Mouse (Mus musculus) limb, embryonic 12.5 days (tissue): ENCODE measurements around the gene Pla2g2e. TPM values are rescaled to one million over a fixed set of nuclear protein-coding genes. Genes with fewer than 3 reads are reported as not detected.
"Not testable (repeated sequence)": the region's sequence is repeated elsewhere in the genome, so short reads cannot be mapped to it uniquely, and the experiment has no call there.

Experiments used
- ATAC-seq: fragments of 200-750 bp; cut with Nextera tagmentation; 2 replicates; pipeline ENCODE4 v1.8.0; 2017; ENCODE audit warnings: low read depth, moderate TSS enrichment; ENCODE audit not compliant: insufficient number of reproducible peaks, insufficient read depth, low FRiP score, low TSS enrichment
- H3K27ac ChIP-seq: fragments of 300-500 bp; sonication (generic); 2 replicates; pipeline ENCODE4 v1.5.1; 2016; ENCODE audit warnings: mild to moderate bottlenecking, moderate library complexity
- H3K27me3 ChIP-seq: fragments of 300-500 bp; sonication (generic); 2 replicates; pipeline ENCODE4 v1.6.1; 2016; ENCODE audit warnings: mild to moderate bottlenecking, moderate library complexity
- H3K36me3 ChIP-seq: fragments of 300-500 bp; sonication (generic); 2 replicates; pipeline ENCODE4 v1.6.1; 2016; ENCODE audit warnings: mild to moderate bottlenecking, moderate library complexity
- H3K4me1 ChIP-seq: fragments of 300-500 bp; sonication (generic); replicated peaks from 2 replicates; pipeline ENCODE4 v1.6.1; 2016
- H3K4me2 ChIP-seq: fragments of 300-500 bp; sonication (generic); 2 replicates; pipeline ENCODE4 v1.6.1; 2016; ENCODE audit warnings: mild to moderate bottlenecking, moderate library complexity
- H3K4me3 ChIP-seq: fragments of 300-500 bp; sonication (generic); replicated peaks from 2 replicates; pipeline ENCODE4 v1.5.1; 2016; ENCODE audit warnings: mild to moderate bottlenecking
- H3K9ac ChIP-seq: fragments of 300-500 bp; sonication (generic); replicated peaks from 2 replicates; pipeline ENCODE4 v1.6.1; 2016; ENCODE audit warnings: mild to moderate bottlenecking, moderate library complexity
- H3K9me3 ChIP-seq: fragments of 300-500 bp; sonication (generic); 2 replicates; pipeline ENCODE4 v1.6.1; 2016; ENCODE audit warnings: mild to moderate bottlenecking, moderate library complexity
- WGBS: fragments of 180-500 bp; shearing (Covaris S2); methylation state at CpG from one replicate; pipeline ENCODE4 v1.1.7; 2016; 5-methylcytosine and 5-hydroxymethylcytosine counted together
- polyA plus RNA-seq: library from polyadenylated mRNA; unstranded; fragments of >200 nt; fragmentation: Nextera tagmentation; extraction: Ambion mirVana; gene quantifications from 2 replicates; pipeline ENCODE4 v1.2.1, GENCODE M21; 2016

Gene Pla2g2e
- polyA plus RNA-seq, 1 experiment from 2014 or later: not detected

DNA sequence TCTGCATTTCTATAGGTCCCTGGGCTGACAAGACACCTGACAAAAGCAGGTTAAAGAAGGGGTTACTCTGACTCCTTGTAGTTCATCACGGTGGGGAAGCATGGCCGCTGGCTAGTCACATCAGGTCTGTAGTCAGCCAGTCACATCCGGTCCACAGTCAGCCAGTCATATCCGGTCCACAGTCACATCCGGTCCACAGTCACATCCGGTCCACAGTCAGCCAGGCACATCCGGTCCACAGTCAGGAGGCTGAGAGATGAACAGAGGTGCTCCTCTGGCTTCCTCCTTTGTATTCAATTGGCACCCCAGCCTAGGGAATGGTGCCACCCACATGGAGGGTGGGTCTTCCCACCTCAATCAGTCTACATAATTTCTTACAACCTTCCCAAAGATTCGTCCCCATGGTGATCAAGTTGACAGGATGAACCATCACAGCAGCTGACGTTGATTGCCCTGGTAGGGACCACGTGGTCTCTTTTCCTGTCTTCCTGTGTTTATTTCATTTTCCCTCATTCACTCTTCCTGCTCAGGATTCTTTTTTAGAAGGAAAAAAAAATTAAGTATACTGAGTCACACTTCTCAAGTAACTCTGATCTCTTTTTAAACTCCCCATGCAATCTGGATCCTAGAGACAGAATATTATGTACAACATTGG lies 14.3 kb upstream of the Pla2g2e start, which contains the start of gene Pla2g5:
TSS of gene Pla2g5 (minus strand) at position 139 of the 655 bp plus-strand sequence.
- WGBS: 78% methylated on average over 10 of the region's 10 CpGs

DNA sequence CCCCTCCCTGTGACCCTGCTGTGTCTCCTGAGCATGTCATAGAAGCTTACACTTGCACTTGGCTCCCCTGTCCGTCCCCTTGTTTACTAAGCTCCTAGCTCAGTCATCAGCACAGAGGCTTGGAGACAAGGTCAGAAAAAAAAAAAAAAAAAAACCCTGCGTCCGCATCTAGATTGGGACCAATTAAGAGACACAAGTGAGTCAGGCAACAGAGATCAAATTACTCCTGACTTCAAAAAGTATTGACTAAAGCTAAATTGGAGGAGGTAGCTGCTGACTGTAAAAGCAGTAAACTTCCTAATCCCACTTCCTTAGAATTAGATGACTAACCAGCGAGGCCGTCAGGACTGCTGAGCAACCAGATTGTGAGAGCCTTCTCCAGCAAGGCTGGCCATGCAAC lies 12.7 kb upstream of the Pla2g2e start:
- Histone ChIP-seq H3K9me3 (no peaks in the 10 kb centered on the region), H3K4me2 (no peak overlapping the region), H3K27ac (no peak overlapping the region), H3K4me3 (no peak overlapping the region), H3K27me3 (peaks cover 3% of the 10 kb centered on the region), H3K9ac (no peak overlapping the region), H3K4me1 (no peaks in the 10 kb centered on the region), H3K36me3 (no peaks in the 10 kb centered on the region)
- no peak for ATAC-seq
- WGBS: 9% methylated on average over 5 of the region's 5 CpGs

More for the DNA sequence above, 14.3 kb upstream of the Pla2g2e start, which contains the start of gene Pla2g5:
- H3K27me3 ChIP-seq: peaks cover 6% of the 10 kb centered on the region
- H3K4me1 ChIP-seq: no peaks in the 10 kb centered on the region; the same call in 1 of the 2 replicates
- H3K9me3 ChIP-seq: no peaks in the 10 kb centered on the region
- no peak within 1 kb of the TSS for H3K4me2 ChIP-seq
- no peak within 1 kb of the TSS for H3K9ac ChIP-seq
- no peaks in the 10 kb centered on the region for H3K36me3 ChIP-seq
- H3K4me3 ChIP-seq: no peak within 1 kb of the TSS
- ATAC-seq: no peak
- H3K27ac ChIP-seq: no peak within 1 kb of the TSS

DNA sequence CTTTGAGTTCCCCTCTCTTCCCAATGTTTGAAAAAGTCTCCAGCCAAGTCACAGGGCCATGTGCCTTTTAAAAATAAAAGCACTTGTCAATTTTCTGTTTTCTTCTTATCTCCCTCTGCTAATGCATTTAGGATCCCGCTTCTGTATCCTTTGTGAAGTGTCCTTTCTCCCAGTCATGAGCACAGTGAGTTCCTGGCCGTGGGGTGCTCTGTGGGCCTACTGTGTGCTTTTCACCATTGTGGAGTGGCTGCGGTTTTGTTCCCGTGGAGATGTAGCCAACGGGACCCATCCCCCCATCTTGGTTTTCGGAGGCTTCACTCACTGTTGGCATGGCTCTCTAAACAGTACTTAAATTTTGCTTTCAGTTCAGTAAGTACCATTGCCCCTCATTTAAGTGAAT lies 11.8 kb upstream of the Pla2g2e start:
- WGBS: 71% methylated on average over 6 of the region's 6 CpGs
- no peak for ATAC-seq
- Histone ChIP-seq H3K9ac (no peak overlapping the region), H3K4me1 (no peaks in the 10 kb centered on the region), H3K4me2 (no peak overlapping the region), H3K27ac (no peak overlapping the region), H3K36me3 (no peaks in the 10 kb centered on the region), H3K27me3 (no peaks in the 10 kb centered on the region; the same call in 1 of the 2 replicates), H3K9me3 (0 out of 2 replicates have a peak, but pooled peaks cover under 1% of the 10 kb centered on the region), H3K4me3 (no peak overlapping the region)

DNA sequence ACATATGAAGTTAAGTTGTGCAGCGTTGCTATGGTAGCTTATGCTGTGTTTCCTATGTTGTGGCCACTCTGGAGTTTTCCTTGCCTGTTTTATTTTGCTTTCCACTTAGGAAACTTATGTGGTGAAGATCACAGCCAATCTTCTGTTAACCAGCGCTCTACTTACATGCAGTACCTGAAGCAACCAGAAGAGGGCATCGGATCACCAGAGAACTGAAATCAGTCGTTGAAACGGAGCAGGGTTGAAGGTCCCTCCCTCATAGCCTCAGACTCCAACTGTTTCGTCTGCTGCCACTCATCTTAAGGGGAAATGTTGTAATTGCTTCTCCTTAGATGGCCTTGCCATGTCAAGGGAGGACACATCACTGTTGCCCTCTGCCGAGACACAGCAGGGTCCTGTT lies 11.3 kb upstream of the Pla2g2e start:
- H3K4me1 ChIP-seq: no peaks in the 10 kb centered on the region
- H3K9me3 ChIP-seq: 0 out of 2 replicates have a peak, but pooled peaks cover 3% of the 10 kb centered on the region
- ATAC-seq: no peak
- 13% methylated on average over 7 of the region's 7 CpGs for WGBS
- H3K27me3 ChIP-seq: no peaks in the 10 kb centered on the region; the same call in 1 of the 2 replicates
- no peak overlapping the region for H3K4me3 ChIP-seq
- H3K9ac ChIP-seq: no peak overlapping the region
- H3K36me3 ChIP-seq: no peaks in the 10 kb centered on the region
- no peak overlapping the region for H3K27ac ChIP-seq
- no peak overlapping the region for H3K4me2 ChIP-seq

DNA sequence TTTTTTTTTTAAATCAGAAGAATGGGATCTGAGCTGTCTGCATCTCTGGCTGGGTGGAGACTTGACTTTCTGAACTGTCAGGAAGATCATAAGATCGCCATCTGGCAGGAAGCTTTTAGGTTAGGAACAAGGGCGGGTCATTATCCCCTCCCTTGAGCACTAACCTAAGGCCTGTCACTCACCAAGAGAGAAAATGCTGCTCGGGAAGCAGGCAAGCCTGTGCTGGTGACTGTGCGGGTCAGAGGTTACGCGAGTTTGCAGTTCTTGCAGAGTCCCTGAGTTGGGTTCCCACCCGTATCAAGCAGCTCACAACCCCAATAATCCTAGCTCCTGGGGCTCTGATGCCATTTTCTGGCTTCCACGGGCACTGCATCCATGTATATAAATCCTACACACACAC lies 9.1 kb upstream of the Pla2g2e start:
- no peak overlapping the region for H3K9ac ChIP-seq
- no peak overlapping the region for H3K4me3 ChIP-seq
- no peaks in the 10 kb centered on the region for H3K4me1 ChIP-seq
- H3K4me2 ChIP-seq: no peak overlapping the region
- H3K9me3 ChIP-seq: 0 out of 2 replicates have a peak, but pooled peaks cover 3% of the 10 kb centered on the region
- no peak for ATAC-seq
- H3K27ac ChIP-seq: no peak overlapping the region
- H3K36me3 ChIP-seq: no peaks in the 10 kb centered on the region
- WGBS: 41% methylated on average over 8 of the region's 8 CpGs
- H3K27me3 ChIP-seq: no peaks in the 10 kb centered on the region; the same call in 1 of the 2 replicates

DNA sequence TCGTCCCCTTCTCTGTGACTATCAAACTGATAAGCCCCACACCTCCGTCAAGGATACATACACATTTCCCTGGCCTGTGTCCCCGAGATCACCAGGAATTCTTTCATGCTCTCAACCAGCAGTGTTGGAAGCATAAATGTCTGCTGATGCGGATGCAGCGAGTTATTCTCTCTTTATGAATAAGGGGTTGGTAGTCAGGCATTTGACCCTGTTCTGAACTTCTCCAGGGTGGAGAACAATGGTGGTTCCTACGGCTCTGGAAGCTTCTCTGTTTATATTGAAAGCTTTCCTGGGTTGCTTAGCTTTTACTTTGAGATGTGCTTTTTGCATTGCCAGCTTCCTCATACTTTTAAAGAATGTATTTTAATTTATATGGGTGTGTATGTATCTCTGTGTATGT lies 3.9 kb upstream of the Pla2g2e start, which contains the start of gene Gm13030:
TSS of gene Gm13030 (minus strand) at position 101 of the 400 bp plus-strand sequence.
- WGBS: 88% methylated on average over 6 of the region's 6 CpGs
- no peak for ATAC-seq

GRCm38 (mm10) chr4:138875275-138875674 lies 2.5 kb upstream of the Pla2g2e start:
- not testable (repeated sequence) for ATAC-seq

More for the DNA sequence above, 3.9 kb upstream of the Pla2g2e start, which contains the start of gene Gm13030:
- Histone ChIP-seq H3K27me3 (no peaks in the 10 kb centered on the region), H3K4me3 (no peak within 1 kb of the TSS), H3K36me3 (no peaks in the 10 kb centered on the region), H3K4me1 (no peaks in the 10 kb centered on the region), H3K4me2 (no peak within 1 kb of the TSS), H3K9me3 (0 out of 2 replicates have a peak, but pooled peaks cover 3% of the 10 kb centered on the region), H3K9ac (no peak within 1 kb of the TSS), H3K27ac (no peak within 1 kb of the TSS)

GRCm38 (mm10) chr4:138875986-138876385 lies 1.8 kb upstream of the Pla2g2e start:
- WGBS: 93% methylated on average over 2 of the region's 2 CpGs
- Histone ChIP-seq H3K9me3 (0 out of 2 replicates have a peak, but pooled peaks cover 3% of the 10 kb centered on the region), H3K4me1 (peaks cover 4% of the 10 kb centered on the region; the same call in 1 of the 2 replicates), H3K27me3 (no peaks in the 10 kb centered on the region; the same call in 1 of the 2 replicates), H3K4me3 (no peak overlapping the region), H3K36me3 (no peaks in the 10 kb centered on the region), H3K9ac (no peak overlapping the region), H3K4me2 (no peak overlapping the region), H3K27ac (no peak overlapping the region)
- no peak for ATAC-seq

More at GRCm38 (mm10) chr4:138875275-138875674, 2.5 kb upstream of the Pla2g2e start:
- H3K9me3 ChIP-seq, H3K4me3 ChIP-seq, H3K4me1 ChIP-seq, H3K36me3 ChIP-seq, H3K27ac ChIP-seq, H3K9ac ChIP-seq, H3K4me2 ChIP-seq, H3K27me3 ChIP-seq: not testable (repeated sequence)
- 87% methylated on average over 2 of the region's 2 CpGs for WGBS

DNA sequence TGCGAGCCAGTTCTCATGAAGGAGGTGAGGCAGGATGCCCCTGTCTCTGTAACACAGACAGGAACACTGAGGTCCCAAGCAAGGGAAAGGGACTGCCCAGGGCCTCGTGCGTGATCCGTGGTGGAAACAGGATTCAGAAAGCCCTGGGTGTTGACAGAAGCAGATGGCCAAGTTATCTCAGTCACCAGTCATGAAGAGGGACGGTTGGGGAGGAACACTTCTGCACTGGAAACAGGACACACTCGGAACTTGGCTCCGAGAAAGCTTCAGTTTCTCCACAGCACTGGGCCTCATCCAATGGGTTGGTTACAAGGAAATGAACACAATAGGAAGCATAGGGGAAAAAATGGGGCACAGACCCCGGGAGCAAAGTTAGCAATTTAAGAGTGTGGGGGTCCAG lies 1.0 kb downstream of the Pla2g2e start:
- Histone ChIP-seq H3K27me3 (peaks cover 7% of the 10 kb centered on the region), H3K9me3 (no peaks in the 10 kb centered on the region), H3K36me3 (no peaks in the 10 kb centered on the region), H3K4me2 (no peak overlapping the region), H3K4me1 (peaks cover 11% of the 10 kb centered on the region), H3K4me3 (no peak overlapping the region), H3K27ac (no peak overlapping the region), H3K9ac (no peak overlapping the region)
- WGBS: 41% methylated on average over 8 of the region's 8 CpGs
- ATAC-seq: no peak

- WGBS: 83% methylated on average over 11 of the region's 11 CpGs
- Histone ChIP-seq H3K36me3 (no peaks in the 10 kb centered on the region), H3K9me3 (no peaks in the 10 kb centered on the region), H3K9ac (no peak overlapping the region), H3K27ac (no peak overlapping the region), H3K4me3 (no peak overlapping the region), H3K4me1 (peaks cover 11% of the 10 kb centered on the region), H3K4me2 (no peak overlapping the region), H3K27me3 (peaks cover 7% of the 10 kb centered on the region)
- no peak for ATAC-seq
Observed at GRCm38 (mm10) chr4:138879808-138880207, 2.1 kb downstream of the Pla2g2e start.

DNA sequence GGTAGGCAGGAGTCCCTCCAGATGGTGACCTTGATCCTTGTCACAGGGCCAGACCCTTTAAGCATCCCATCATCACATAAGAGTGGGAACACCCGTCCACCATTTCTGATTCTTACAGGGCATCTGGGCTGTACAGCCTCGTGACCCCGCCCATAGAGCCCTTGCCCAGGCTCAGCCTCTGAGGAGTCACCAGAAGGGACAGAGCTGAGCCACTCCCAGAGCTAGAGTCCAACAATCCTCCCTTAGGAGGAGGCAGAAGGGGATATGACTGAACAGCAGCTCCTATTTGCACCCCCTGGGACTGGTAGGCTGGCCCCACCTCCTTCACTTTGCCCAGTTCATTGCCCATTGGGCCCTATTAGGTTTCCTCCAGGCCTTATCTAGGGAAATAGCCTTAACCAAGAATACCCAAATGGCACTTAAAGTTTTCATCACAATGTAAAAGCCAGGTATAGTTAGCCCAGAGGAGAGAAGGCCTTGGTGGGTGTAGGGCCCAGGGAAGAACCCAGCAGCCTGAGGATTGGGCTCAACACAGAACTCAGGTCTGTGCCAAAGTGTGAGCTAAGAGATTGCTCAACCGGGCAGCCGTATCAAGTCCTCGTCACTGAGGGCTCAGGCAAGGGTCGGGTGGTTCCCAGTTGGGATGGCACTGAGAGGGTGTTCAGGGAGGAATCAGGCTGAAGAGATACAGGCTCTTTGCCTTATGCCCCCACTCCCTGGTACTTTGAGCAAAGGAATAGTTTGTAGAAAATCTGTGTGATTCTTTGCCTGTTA lies 3.3 kb downstream of the Pla2g2e start:
- Histone ChIP-seq H3K4me1 (peaks cover 11% of the 10 kb centered on the region), H3K27ac (no peak overlapping the region), H3K27me3 (peaks cover 7% of the 10 kb centered on the region), H3K36me3 (no peaks in the 10 kb centered on the region), H3K4me3 (no peak overlapping the region), H3K9ac (no peak overlapping the region), H3K9me3 (no peaks in the 10 kb centered on the region), H3K4me2 (no peak overlapping the region)
- WGBS: 85% methylated on average over 7 of the region's 7 CpGs
- no peak for ATAC-seq
